Mouse (Mus musculus) E14TG2a.4 (cell line): ENCODE measurements at regions not wholly inside any gene's neighbourhood (a gene's known extent, or its start where the extent isn't known, plus 50 kb on each side); places are given as distances from the start of the nearest gene placed in this dataset.

Source experiments
- H3K27me3 ChIP-seq: 2 replicates; pipeline ENCODE4 v1.6.1; 2014; ENCODE audit warnings: low read length, control low read depth; ENCODE audit not compliant: insufficient read depth
- H3K36me3 ChIP-seq: 2 replicates; pipeline ENCODE4 v1.6.1; 2014; ENCODE audit warnings: low read length, control low read depth; ENCODE audit not compliant: insufficient read depth
- H3K4me1 ChIP-seq: replicated peaks from 2 replicates; pipeline ENCODE4 v1.6.1; 2014; ENCODE audit warnings: low read depth, low read length, control low read depth
- H3K4me3 ChIP-seq: replicated peaks from 2 replicates; pipeline ENCODE4 v1.5.1; 2014; ENCODE audit warnings: mild to moderate bottlenecking, low read length
- H3K9me3 ChIP-seq: 2 replicates; pipeline ENCODE4 v1.6.1; 2014; ENCODE audit warnings: low read length, control low read depth
- CTCF ChIP-seq: conservative IDR thresholded peaks from 2 replicates; pipeline ENCODE4 v1.5.1; 2014; ENCODE audit warnings: low read length
- NANOG ChIP-seq: IDR thresholded peaks from 2 replicates; pipeline ENCODE4 v1.6.1; 2014; ENCODE audit warnings: borderline replicate concordance, low read length, mixed read lengths
- POU5F1 ChIP-seq: IDR thresholded peaks from 2 replicates; pipeline ENCODE4 v1.6.1; 2014; ENCODE audit warnings: low read length, borderline replicate concordance

DNA sequence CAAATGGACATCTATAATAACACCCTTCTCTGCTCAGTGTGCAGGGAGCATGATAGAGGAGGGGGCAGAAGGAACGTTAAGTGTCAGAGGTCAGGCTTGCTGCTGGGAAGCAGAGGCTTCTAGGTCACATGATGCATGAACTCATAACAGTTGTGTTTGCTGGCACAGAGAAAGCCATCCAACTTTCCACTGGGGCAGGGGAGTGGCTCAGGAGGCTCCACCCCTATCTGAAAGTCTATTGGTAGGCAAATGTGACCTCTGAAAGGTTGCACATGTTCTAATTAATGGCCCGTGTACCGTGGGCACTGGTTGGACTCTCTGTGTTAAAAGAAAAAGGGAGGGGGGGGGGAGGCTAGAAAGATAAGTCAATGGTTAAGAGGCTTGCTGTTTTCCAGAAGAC is 224.6 kb downstream of the Slc16a7 start:
- H3K27me3 ChIP-seq, result no peaks in the 10 kb centered on the region
- TF ChIP-seq POU5F1 (no peak), CTCF (no peak), NANOG (no peak)
- H3K36me3 ChIP-seq, result no peaks in the 10 kb centered on the region
- no peaks in the 10 kb centered on the region for H3K9me3 ChIP-seq
- peaks cover 20% of the 10 kb centered on the region for H3K4me1 ChIP-seq
- H3K4me3 ChIP-seq, result no peak overlapping the region

DNA sequence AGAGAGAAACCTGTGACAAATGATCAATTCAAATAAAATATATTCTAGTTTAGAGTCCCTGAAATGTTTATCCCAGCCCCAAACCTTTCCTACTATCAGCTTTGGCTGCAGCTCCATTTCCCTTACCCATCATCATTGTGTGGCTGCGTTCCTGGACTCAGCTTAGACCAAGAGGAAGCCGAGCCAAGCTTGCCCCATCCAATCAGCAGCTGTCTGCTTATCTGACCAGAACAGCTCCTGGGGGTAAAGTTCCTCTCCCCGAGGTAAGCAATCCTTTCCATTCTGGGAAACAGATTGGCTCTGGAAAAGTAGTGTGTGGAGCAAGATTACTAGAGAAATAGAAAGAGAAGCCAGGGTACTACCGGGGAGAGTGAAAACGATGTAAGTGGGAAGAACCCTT is 228.2 kb downstream of the Slc16a7 start:
- Histone ChIP-seq H3K9me3 (no peaks in the 10 kb centered on the region), H3K4me1 (peaks cover 14% of the 10 kb centered on the region), H3K4me3 (no peak overlapping the region), H3K27me3 (no peaks in the 10 kb centered on the region), H3K36me3 (no peaks in the 10 kb centered on the region)
- TF ChIP-seq CTCF, result no peak
- no peak for TF ChIP-seq NANOG
- no peak for TF ChIP-seq POU5F1

DNA sequence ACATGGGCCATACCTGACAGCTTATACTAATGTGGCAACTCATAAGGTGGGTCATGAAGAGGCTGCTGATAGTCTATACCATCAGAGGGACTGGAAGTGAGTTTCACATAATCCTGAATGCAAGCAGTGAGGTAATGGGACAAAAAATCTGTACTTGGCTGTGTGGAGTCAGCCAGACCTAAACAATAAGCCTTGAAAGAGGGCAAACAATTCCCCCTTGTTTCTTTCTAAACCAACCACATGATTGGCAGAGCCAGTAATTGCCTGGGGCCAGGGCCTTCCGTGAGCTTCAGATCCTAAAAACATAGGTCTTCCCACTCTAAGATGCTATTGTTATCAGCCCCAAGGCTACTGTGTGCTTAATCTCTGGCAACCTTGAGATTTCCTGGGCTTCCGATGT is 240.5 kb downstream of the Slc16a7 start:
- Histone ChIP-seq H3K9me3 (no peaks in the 10 kb centered on the region), H3K27me3 (no peaks in the 10 kb centered on the region), H3K4me3 (no peak overlapping the region), H3K36me3 (no peaks in the 10 kb centered on the region), H3K4me1 (no peaks in the 10 kb centered on the region)
- TF ChIP-seq NANOG (no peak), POU5F1 (no peak), CTCF (no peak)

GRCm38 (mm10) chr10:125147239-125147782 is 242.0 kb downstream of the Slc16a7 start:
- Histone ChIP-seq H3K4me3 (no peak overlapping the region), H3K36me3 (no peaks in the 10 kb centered on the region), H3K4me1 (no peaks in the 10 kb centered on the region), H3K9me3 (no peaks in the 10 kb centered on the region), H3K27me3 (no peaks in the 10 kb centered on the region)
- TF ChIP-seq POU5F1 (no peak), CTCF (no peak), NANOG (no peak)

DNA sequence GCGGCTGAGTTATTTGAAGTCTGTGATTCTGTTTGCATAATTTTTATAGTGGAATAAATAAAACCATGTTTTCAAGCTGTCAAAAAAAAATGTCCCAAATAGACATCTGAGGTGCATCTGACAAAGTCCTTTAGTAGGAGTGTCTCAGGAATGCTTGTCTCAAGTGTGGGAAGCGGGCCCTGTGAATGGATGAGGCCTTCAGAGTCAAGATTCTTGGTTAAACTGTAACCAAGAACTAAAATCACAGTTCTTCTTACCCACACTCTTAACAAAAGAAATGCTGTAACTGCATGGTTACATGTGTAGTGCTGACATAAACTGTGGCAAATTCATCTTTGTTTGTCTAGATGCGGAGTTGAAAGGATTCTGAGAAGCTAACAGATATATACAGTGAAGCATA is 242.9 kb downstream of the Slc16a7 start:
- TF ChIP-seq POU5F1 (no peak), NANOG (no peak), CTCF (no peak)
- Histone ChIP-seq H3K4me3 (no peak overlapping the region), H3K4me1 (no peaks in the 10 kb centered on the region), H3K27me3 (no peaks in the 10 kb centered on the region), H3K36me3 (no peaks in the 10 kb centered on the region), H3K9me3 (no peaks in the 10 kb centered on the region)

DNA sequence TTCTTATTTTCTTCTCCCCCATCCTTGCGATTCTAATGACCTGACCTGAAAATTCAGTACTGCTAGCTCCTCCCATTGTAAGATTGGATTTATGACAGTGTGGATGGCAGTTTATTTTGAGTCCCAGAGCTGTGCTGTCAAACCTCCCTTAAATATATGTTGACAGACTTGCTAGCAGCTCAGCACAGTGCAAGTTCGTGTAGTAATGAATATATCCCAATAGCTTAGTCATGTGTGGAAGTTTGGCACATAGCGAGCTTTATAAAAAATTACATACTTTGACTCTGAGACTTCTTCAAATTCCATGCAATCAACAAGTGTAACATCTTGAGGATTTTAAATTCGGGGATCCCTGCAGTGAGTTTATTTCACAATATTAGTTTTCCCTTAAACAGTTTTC is 243.5 kb downstream of the Slc16a7 start:
- Histone ChIP-seq H3K9me3 (no peaks in the 10 kb centered on the region), H3K36me3 (no peaks in the 10 kb centered on the region), H3K27me3 (no peaks in the 10 kb centered on the region), H3K4me1 (no peaks in the 10 kb centered on the region), H3K4me3 (no peak overlapping the region)
- TF ChIP-seq POU5F1 (no peak), CTCF (no peak), NANOG (no peak)

DNA sequence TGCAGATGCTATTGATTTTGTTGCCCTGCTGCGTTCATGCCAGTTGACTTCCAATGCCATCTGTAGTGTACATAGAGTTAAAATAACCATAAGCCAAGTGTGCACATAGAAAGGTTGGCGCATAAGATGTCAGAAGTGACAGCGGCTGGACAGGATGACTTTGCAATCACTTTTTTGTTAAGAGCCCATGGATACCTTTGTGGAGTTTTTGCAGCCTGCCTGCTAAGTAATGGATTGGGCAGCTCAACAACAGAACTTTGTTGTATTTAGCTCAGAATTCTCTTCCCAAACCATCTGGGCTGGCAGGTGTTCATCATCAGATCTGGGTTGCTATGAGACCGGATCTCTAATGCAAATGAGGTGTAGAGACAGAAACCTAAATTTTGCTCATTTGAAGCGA is 267.5 kb downstream of the Slc16a7 start:
- H3K4me3 ChIP-seq, result no peak overlapping the region
- H3K36me3 ChIP-seq, result no peaks in the 10 kb centered on the region
- no peak for TF ChIP-seq POU5F1
- no peak for TF ChIP-seq CTCF
- TF ChIP-seq NANOG, result no peak
- H3K4me1 ChIP-seq, result no peaks in the 10 kb centered on the region
- H3K9me3 ChIP-seq, result no peaks in the 10 kb centered on the region
- no peaks in the 10 kb centered on the region for H3K27me3 ChIP-seq

GRCm38 (mm10) chr10:125114318-125114717 is 274.9 kb downstream of the Slc16a7 start:
- Histone ChIP-seq H3K4me1 (no peaks in the 10 kb centered on the region), H3K9me3 (no peaks in the 10 kb centered on the region), H3K4me3 (no peak overlapping the region), H3K36me3 (no peaks in the 10 kb centered on the region), H3K27me3 (no peaks in the 10 kb centered on the region)
- TF ChIP-seq CTCF (peak; percentile 25; the same call in 1 of the 2 replicates), NANOG (no peak)

- no peaks in the 10 kb centered on the region for H3K9me3 ChIP-seq
- H3K4me3 ChIP-seq, result no peak overlapping the region
- no peaks in the 10 kb centered on the region for H3K36me3 ChIP-seq
- H3K4me1 ChIP-seq, result no peaks in the 10 kb centered on the region
- TF ChIP-seq CTCF, result no peak
- TF ChIP-seq NANOG, result no peak
- TF ChIP-seq POU5F1, result no peak
- H3K27me3 ChIP-seq, result no peaks in the 10 kb centered on the region
Measured at GRCm38 (mm10) chr10:125108986-125109385, 280.3 kb downstream of the Slc16a7 start.
